Mouse (Mus musculus) testis, adult 2 months (tissue): ENCODE measurements around the gene Olfr937. TPM values are rescaled to one million over a fixed set of nuclear protein-coding genes. Genes with fewer than 3 reads are reported as not detected.

Experiments used
- H3K27ac ChIP-seq: fragments of 200-500 bp; 2 replicates; pipeline ENCODE4 v1.5.1; 2012; ENCODE audit warnings: low read depth, low read length; ENCODE audit not compliant: control insufficient read depth, insufficient read depth
- H3K27me3 ChIP-seq: fragments of 200-500 bp; 2 replicates; pipeline ENCODE4 v1.6.1; 2012; ENCODE audit warnings: mild to moderate bottlenecking, low read length, moderate library complexity; ENCODE audit not compliant: control insufficient read depth, insufficient read depth
- H3K36me3 ChIP-seq: fragments of 200-500 bp; 2 replicates; pipeline ENCODE4 v1.6.1; 2012; ENCODE audit warnings: mild to moderate bottlenecking, low read length; ENCODE audit not compliant: control insufficient read depth, insufficient read depth
- H3K4me1 ChIP-seq: fragments of 200-500 bp; 2 replicates; pipeline ENCODE4 v1.6.1; 2012; ENCODE audit warnings: low read length; ENCODE audit not compliant: control insufficient read depth, insufficient read depth
- H3K4me3 ChIP-seq: fragments of 200-500 bp; 2 replicates; pipeline ENCODE4 v1.5.1; 2012; ENCODE audit warnings: low read depth, mild to moderate bottlenecking, low read length, moderate library complexity, mixed read lengths; ENCODE audit not compliant: control insufficient read depth
- CTCF ChIP-seq: fragments of 200-500 bp; IDR thresholded peaks from 2 replicates; pipeline ENCODE4 v1.5.1; 2012; ENCODE audit warnings: low read depth, mild to moderate bottlenecking, inconsistent platforms, low read length, moderate library complexity; ENCODE audit not compliant: control insufficient read depth, insufficient read depth, insufficient replicate concordance
- POLR2A ChIP-seq: fragments of 200-500 bp; IDR thresholded peaks from 2 replicates; pipeline ENCODE4 v1.6.1; 2012; ENCODE audit warnings: low read depth, mild to moderate bottlenecking, inconsistent platforms, low read length, moderate library complexity; ENCODE audit not compliant: control insufficient read depth
- polyA plus RNA-seq: library from polyadenylated mRNA; depleted of rRNA; stranded (reverse); fragments of >200 nt; gene quantifications from 2 replicates; pipeline ENCODE4 v1.2.3, GENCODE M21; 2012; rRNA removed

The Olfr937 gene
- not detected in 2 replicates for polyA plus RNA-seq

DNA sequence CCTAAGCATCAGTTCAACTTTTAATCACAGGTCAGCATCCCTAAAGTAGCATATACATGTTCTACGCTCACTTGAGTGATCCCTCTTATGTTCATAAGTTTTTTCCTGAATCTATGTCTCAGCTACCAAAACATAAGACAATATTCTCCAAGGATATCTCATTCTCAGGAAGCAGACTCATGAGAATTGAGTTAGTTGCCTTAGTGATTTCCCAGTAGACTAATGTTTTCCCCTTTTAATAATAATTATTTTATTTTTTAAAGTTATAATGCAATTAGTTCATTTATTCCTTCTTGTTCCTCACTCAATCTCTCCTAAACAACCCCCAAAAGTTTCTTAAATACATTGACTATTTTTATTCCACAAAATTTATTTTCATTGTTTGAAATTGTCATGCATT is at the start of gene Olfr937:
Gene Olfr937, minus strand, starts transcription at position 101 of the 400 bp plus-strand sequence.
- no peaks in the 10 kb centered on the region for H3K27me3 ChIP-seq
- no peaks in the 10 kb centered on the region for H3K4me1 ChIP-seq
- no peaks in the 10 kb centered on the region for H3K36me3 ChIP-seq
- TF ChIP-seq CTCF: no peak
- no peak for TF ChIP-seq POLR2A
- no peak within 1 kb of the TSS for H3K27ac ChIP-seq
- H3K4me3 ChIP-seq: no peak within 1 kb of the TSS

DNA sequence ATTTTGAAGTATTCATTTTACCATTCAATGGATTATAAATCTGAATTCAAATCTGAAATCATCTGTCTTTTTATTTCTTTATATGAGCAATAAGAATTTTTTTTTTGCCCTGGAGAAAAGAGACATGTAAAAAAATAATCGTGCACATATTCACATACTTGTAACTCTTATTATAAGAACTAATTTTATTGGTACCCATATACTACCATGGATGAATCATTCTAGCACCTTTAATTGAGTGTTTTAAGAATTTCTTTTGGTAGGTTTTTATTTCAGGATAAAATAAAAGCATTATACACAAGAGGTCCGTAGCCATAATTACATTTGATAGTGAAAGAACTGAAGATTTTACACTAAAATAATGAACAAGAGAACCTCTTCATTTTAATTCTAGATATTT is 14.0 kb upstream of the Olfr937 start, which contains the start of gene Olfr938:
Gene Olfr938, minus strand, starts transcription at position 101 of the 400 bp plus-strand sequence.
- Histone ChIP-seq H3K4me3 (no peak within 1 kb of the TSS), H3K4me1 (no peaks in the 10 kb centered on the region), H3K36me3 (no peaks in the 10 kb centered on the region), H3K27me3 (no peaks in the 10 kb centered on the region), H3K27ac (no peak within 1 kb of the TSS)
- TF ChIP-seq CTCF (no peak), POLR2A (no peak)

DNA sequence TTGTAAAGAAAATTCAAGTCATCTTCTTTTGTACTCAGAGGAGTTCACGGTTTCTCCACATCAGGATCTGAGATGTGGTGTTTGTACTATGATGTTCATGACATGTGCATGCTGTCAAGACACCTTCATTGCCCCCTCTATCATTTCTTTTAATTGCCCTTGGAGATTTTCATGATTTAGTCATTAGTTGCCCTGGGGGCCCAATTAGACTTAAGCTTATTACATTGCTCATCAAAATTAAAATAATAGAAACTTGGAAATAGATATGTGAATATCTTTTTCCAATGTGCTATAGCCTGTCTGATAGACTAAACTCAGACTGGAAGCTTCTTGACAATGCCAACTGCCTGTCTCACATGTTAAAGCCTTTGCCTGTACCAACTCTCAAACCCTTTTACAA is 41.5 kb downstream of the Olfr937 start, which contains the start of gene Olfr146:
Gene Olfr146, minus strand, starts transcription at position 101 of the 400 bp plus-strand sequence.
- Histone ChIP-seq H3K36me3 (no peaks in the 10 kb centered on the region), H3K4me3 (no peak within 1 kb of the TSS), H3K4me1 (no peaks in the 10 kb centered on the region), H3K27ac (no peak within 1 kb of the TSS), H3K27me3 (no peaks in the 10 kb centered on the region)
- TF ChIP-seq CTCF (no peak), POLR2A (no peak)

Other genes starting within 250 kb of the Olfr937 start
- not detected in 2 replicates for gene Olfr923, start 238.4 kb downstream of the Olfr937 start, polyA plus RNA-seq
- not detected in 2 replicates for gene Olfr924, start 220.5 kb downstream of the Olfr937 start, polyA plus RNA-seq
- gene Olfr26, start 209.9 kb downstream of the Olfr937 start, polyA plus RNA-seq: not detected in 2 replicates
- not detected in 2 replicates for gene Olfr926, start 187.8 kb downstream of the Olfr937 start, polyA plus RNA-seq
- gene Olfr930, start 135.1 kb downstream of the Olfr937 start, polyA plus RNA-seq: 0.16 and 0.19 TPM in 2 replicates
- not detected in 2 replicates for gene Olfr933, start 92.6 kb downstream of the Olfr937 start, polyA plus RNA-seq
- not detected in 2 replicates for gene Olfr934, start 76.6 kb downstream of the Olfr937 start, polyA plus RNA-seq
- not detected in 2 replicates for gene Olfr935, start 65.3 kb downstream of the Olfr937 start, polyA plus RNA-seq
- not detected in 2 replicates for gene Olfr146, start 41.6 kb downstream of the Olfr937 start, polyA plus RNA-seq
- not detected in 2 replicates for gene Olfr938, start 13.9 kb upstream of the Olfr937 start, polyA plus RNA-seq
- gene Olfr27, start 63.2 kb upstream of the Olfr937 start, polyA plus RNA-seq: 0.51 and 0.79 TPM in 2 replicates
- not detected in 2 replicates for gene Olfr943, start 101.4 kb upstream of the Olfr937 start, polyA plus RNA-seq
- not detected in 2 replicates for gene Olfr944, start 137.0 kb upstream of the Olfr937 start, polyA plus RNA-seq
- gene Olfr1537, start 185.0 kb upstream of the Olfr937 start, polyA plus RNA-seq: not detected in 2 replicates
- not detected in 2 replicates for gene Olfr945, start 211.9 kb upstream of the Olfr937 start, polyA plus RNA-seq